Mouse (Mus musculus) midbrain, embryonic 16.5 days (tissue): Measurements from ENCODE around the gene Zbtb46. TPM values are rescaled to one million over a fixed set of nuclear protein-coding genes. Genes with fewer than 3 reads are reported as not detected.
A peak's percentile ranks its signal among the peaks of the same experiment; 100 is the strongest.

Experiments
- ATAC-seq: fragments of 200-750 bp; cut with Nextera tagmentation; 2 replicates; pipeline ENCODE4 v1.8.0; 2017; ENCODE audit warnings: moderate TSS enrichment
- H3K27ac ChIP-seq: fragments of 300-500 bp; sonication (generic); 2 replicates; pipeline ENCODE4 v1.5.1; 2014; ENCODE audit warnings: mild to moderate bottlenecking, low read length, mixed read lengths
- H3K27me3 ChIP-seq: fragments of 300-500 bp; sonication (generic); 2 replicates; pipeline ENCODE4 v1.6.1; 2014; ENCODE audit warnings: low read depth, low read length, mixed read lengths; ENCODE audit not compliant: control insufficient read depth, insufficient read depth
- H3K36me3 ChIP-seq: fragments of 300-500 bp; sonication (generic); 2 replicates; pipeline ENCODE4 v1.6.1; 2014; ENCODE audit warnings: mild to moderate bottlenecking, low read length, moderate library complexity, mixed read lengths; ENCODE audit not compliant: control insufficient read depth, insufficient read depth
- H3K4me1 ChIP-seq: fragments of 300-500 bp; sonication (generic); 2 replicates; pipeline ENCODE4 v1.6.1; 2014; ENCODE audit warnings: mild to moderate bottlenecking, low read length, mixed read lengths; ENCODE audit not compliant: control insufficient read depth, insufficient read depth
- H3K4me2 ChIP-seq: fragments of 300-500 bp; sonication (generic); 2 replicates; pipeline ENCODE4 v1.6.1; 2014; ENCODE audit warnings: mild to moderate bottlenecking, low read length, mixed read lengths
- H3K4me3 ChIP-seq: fragments of 300-500 bp; sonication (generic); 2 replicates; pipeline ENCODE4 v1.5.1; 2014; ENCODE audit warnings: low read depth, mild to moderate bottlenecking, low read length, moderate library complexity, mixed read lengths
- H3K9ac ChIP-seq: fragments of 300-500 bp; sonication (generic); 2 replicates; pipeline ENCODE4 v1.6.1; 2014; ENCODE audit warnings: low read depth, low read length, mixed read lengths
- H3K9me3 ChIP-seq: fragments of 300-500 bp; sonication (generic); replicated peaks from 2 replicates; pipeline ENCODE4 v1.6.1; 2014; ENCODE audit warnings: mild to moderate bottlenecking, low read length, mixed read lengths; ENCODE audit not compliant: control insufficient read depth, poor library complexity, severe bottlenecking
- WGBS: fragments of 180-500 bp; shearing (Covaris S2); extraction: QIAGEN DNeasy Blood & Tissue Kit; methylation state at CpG from one replicate; pipeline ENCODE4 v1.1.7; 2014; 5-methylcytosine and 5-hydroxymethylcytosine counted together
- polyA plus RNA-seq: library from polyadenylated mRNA; unstranded; fragments of >200 nt; fragmentation: Nextera tagmentation; extraction: Ambion mirVana; gene quantifications from 2 replicates; pipeline ENCODE4 v1.2.1, GENCODE M21; 2015

Gene Zbtb46
- polyA plus RNA-seq, 1 experiment from 2014 or later = 21.6 TPM

DNA sequence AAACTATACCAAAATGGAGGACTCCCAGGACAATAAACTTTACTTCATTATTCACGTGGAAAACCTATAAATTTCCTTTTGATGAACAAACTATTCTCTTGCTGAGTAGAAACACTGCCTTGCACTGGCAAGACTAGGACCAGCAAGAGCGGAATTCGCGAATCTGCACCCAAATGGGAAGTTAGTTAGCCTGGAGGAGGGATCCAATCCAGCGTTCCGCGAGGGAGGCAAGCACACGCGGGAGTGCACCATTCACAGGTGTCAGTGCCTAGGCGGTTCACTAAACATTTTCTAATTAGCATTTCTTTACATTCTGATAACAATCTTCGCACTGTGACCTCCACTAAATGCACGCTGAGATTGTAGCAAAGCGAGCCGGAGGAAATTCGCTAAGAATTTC is 1.4 kb downstream of the Zbtb46 start:
- Histone ChIP-seq H3K9ac (peak overlapping the region; percentile 99; the same call in 1 of the 2 replicates), H3K4me3 (peak overlapping the region; percentile 97), H3K9me3 (no peaks in the 10 kb centered on the region), H3K4me2 (peak overlapping the region; percentile 94), H3K27ac (no peak overlapping the region), H3K36me3 (no peaks in the 10 kb centered on the region), H3K4me1 (peaks cover 15% of the 10 kb centered on the region), H3K27me3 (peaks cover 3% of the 10 kb centered on the region)
- ATAC-seq = no peak
- 4% methylated on average over 15 of the region's 15 CpGs for WGBS

DNA sequence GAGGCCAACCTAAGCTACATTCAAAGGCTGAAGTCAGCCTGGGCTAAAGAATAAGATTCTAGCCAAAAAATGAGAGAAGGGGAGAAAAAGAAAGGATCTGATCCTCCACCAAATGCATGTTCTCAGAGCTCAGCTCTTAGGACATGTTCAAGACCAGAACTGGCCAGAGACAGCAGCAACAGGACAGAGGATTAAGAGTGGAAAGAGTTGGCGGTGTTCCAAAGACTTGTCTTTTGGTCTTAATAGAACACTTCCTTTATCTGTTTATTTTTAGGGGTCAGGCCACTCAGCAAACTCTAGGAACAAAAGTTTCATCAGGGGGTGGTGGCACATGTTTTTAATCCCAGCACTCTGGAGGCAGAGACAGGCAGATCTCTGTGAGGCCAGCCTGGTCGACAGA is 3.3 kb downstream of the Zbtb46 start:
- ATAC-seq = no peak
- Histone ChIP-seq H3K9me3 (no peaks in the 10 kb centered on the region), H3K27me3 (peaks cover 3% of the 10 kb centered on the region), H3K9ac (no peak overlapping the region), H3K4me3 (no peak overlapping the region), H3K27ac (no peak overlapping the region), H3K4me2 (no peak overlapping the region), H3K4me1 (peaks cover 15% of the 10 kb centered on the region), H3K36me3 (no peaks in the 10 kb centered on the region)
- WGBS = 78% methylated on average over 2 of the region's 2 CpGs

GRCm38 (mm10) chr2:181453274-181453673 is 6.0 kb downstream of the Zbtb46 start:
- Histone ChIP-seq H3K27ac (no peak overlapping the region), H3K4me3 (no peak overlapping the region), H3K9ac (no peak overlapping the region), H3K9me3 (no peaks in the 10 kb centered on the region), H3K27me3 (no peaks in the 10 kb centered on the region; the same call in 1 of the 2 replicates), H3K36me3 (no peaks in the 10 kb centered on the region), H3K4me1 (peaks cover 12% of the 10 kb centered on the region), H3K4me2 (no peak overlapping the region)
- WGBS = 59% methylated on average over 1 of the region's 1 CpGs
- no peak for ATAC-seq

DNA sequence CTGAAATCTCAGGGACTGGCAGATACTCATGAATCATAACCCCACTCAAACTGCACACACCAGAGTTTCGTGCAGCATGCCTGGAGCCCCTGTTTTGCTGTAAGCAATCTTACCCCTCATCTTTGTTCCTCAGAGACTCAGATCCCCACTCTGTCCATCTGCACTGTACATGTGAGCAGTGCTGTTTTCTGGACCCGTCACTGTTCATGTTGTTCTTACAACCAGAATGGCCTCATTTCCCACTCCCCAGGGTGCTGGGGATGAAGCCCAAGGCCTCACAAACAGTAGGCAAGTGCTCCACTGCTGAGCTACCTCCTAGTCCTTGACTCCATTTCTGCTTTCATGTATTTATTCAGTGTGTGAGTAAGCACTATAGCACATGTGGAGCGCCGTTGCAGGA is 7.0 kb downstream of the Zbtb46 start:
- WGBS = 75% methylated on average over 4 of the region's 4 CpGs
- Histone ChIP-seq H3K9me3 (no peaks in the 10 kb centered on the region), H3K4me1 (peaks cover 4% of the 10 kb centered on the region), H3K27me3 (no peaks in the 10 kb centered on the region; the same call in 1 of the 2 replicates), H3K36me3 (no peaks in the 10 kb centered on the region), H3K4me2 (no peak overlapping the region), H3K27ac (no peak overlapping the region), H3K4me3 (no peak overlapping the region), H3K9ac (no peak overlapping the region)
- no peak for ATAC-seq

- Histone ChIP-seq H3K27me3 (no peaks in the 10 kb centered on the region), H3K4me1 (no peaks in the 10 kb centered on the region), H3K9me3 (no peaks in the 10 kb centered on the region), H3K4me3 (no peak overlapping the region), H3K27ac (no peak overlapping the region), H3K4me2 (no peak overlapping the region), H3K9ac (no peak overlapping the region), H3K36me3 (no peaks in the 10 kb centered on the region)
- no peak for ATAC-seq
- WGBS = 96% methylated on average over 2 of the region's 2 CpGs
These were observed 16.2 kb downstream of the Zbtb46 start for GRCm38 (mm10) chr2:181443016-181443415.

- H3K9ac ChIP-seq = no peak overlapping the region
- no peaks in the 10 kb centered on the region for H3K9me3 ChIP-seq
- 78% methylated on average over 4 of the region's 4 CpGs for WGBS
- H3K4me2 ChIP-seq = no peak overlapping the region
- no peak for ATAC-seq
- no peak overlapping the region for H3K4me3 ChIP-seq
- H3K27me3 ChIP-seq = no peaks in the 10 kb centered on the region
- no peak overlapping the region for H3K27ac ChIP-seq
- no peaks in the 10 kb centered on the region for H3K4me1 ChIP-seq
- H3K36me3 ChIP-seq = no peaks in the 10 kb centered on the region
These were observed 21.1 kb downstream of the Zbtb46 start for GRCm38 (mm10) chr2:181438176-181438575.

DNA sequence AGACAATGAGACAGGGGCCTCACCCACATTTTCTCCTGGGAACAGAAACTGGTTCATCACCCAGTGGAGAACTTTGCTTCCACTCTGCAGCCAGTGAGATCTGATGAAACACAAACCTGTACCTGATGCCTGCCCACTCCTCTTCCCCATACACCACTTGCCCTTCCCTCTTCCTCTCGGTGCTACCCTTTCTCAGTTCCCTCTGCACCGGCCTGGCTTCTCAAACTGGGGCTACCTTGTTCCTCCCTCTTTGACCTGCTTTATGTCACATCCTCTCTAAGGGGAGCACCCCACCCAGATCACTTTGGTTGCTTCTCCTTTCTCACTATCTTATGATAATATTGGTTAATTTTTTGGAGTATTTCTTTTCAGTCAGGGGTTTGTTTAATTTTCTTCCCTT is 23.0 kb downstream of the Zbtb46 start:
- H3K9ac ChIP-seq = no peak overlapping the region
- no peak for ATAC-seq
- no peak overlapping the region for H3K4me2 ChIP-seq
- no peak overlapping the region for H3K4me3 ChIP-seq
- H3K27ac ChIP-seq = no peak overlapping the region
- no peaks in the 10 kb centered on the region for H3K9me3 ChIP-seq
- H3K36me3 ChIP-seq = no peaks in the 10 kb centered on the region
- H3K4me1 ChIP-seq = no peaks in the 10 kb centered on the region
- WGBS = 93% methylated on average over 2 of the region's 2 CpGs
- no peaks in the 10 kb centered on the region for H3K27me3 ChIP-seq

DNA sequence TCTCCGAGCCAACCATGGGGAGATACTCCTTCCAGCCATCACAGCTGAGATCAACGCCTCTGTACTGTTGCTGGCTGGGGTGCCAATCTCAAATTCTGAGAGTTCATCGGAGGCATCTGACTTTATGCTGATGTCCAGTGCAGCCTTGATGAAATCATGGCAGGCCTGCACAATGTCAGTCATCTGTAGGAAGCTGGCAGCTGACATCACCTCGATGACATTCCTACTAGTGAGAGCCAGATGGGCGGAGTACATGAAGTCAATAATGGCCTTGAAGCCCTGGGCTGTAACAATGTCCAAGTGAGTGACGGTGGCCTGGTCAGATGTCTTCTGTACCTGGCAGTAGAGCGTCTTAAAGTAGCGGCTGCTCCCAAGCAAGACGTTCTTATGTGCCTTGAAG is 35.4 kb downstream of the Zbtb46 start:
- H3K27ac ChIP-seq = no peak overlapping the region
- no peak overlapping the region for H3K4me2 ChIP-seq
- no peak overlapping the region for H3K9ac ChIP-seq
- H3K4me3 ChIP-seq = no peak overlapping the region
- H3K4me1 ChIP-seq = no peaks in the 10 kb centered on the region
- WGBS = 94% methylated on average over 9 of the region's 9 CpGs
- no peaks in the 10 kb centered on the region for H3K9me3 ChIP-seq
- no peaks in the 10 kb centered on the region for H3K27me3 ChIP-seq
- no peak for ATAC-seq
- H3K36me3 ChIP-seq = peaks cover 18% of the 10 kb centered on the region

DNA sequence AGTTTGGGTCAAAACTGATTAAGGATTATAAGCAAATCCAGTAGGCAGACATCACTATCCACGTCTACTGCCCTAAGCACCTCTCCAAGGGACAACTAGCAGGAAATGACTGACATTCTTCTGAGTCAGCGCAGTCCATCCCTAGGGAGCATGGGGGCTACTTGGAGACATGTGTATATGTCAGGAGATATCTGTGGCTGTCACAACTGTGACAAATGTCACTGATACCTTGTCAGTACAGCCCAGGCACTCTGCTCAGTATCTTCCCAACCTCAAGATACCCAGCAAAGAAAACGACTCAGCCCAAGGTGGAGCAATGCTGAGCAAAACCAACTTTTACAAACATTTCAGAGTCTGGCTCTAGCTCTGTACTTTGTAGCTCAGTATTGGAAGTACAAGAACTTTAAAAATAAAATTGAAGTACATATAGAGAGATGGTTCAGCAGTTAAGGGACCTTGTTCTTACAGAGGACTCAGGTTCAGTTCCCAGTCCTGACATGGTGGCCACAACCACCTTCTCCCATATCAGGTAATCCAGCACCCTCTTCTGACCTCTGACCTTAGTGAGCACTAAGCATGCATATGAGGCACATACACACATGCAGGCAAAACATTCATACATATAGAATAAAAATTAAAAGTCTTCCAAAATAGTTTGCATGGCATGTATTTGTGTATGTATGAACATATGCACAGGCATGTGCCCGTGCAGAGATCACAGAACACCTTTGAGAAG is 38.2 kb downstream of the Zbtb46 start:
- Histone ChIP-seq H3K27ac (no peak overlapping the region), H3K4me1 (no peaks in the 10 kb centered on the region), H3K27me3 (no peaks in the 10 kb centered on the region), H3K4me2 (no peak overlapping the region), H3K36me3 (peaks cover 18% of the 10 kb centered on the region), H3K4me3 (no peak overlapping the region), H3K9ac (no peak overlapping the region), H3K9me3 (no peaks in the 10 kb centered on the region)
- WGBS = 81% methylated on average over 4 of the region's 4 CpGs
- no peak for ATAC-seq
